In genomic region chr4:14201724-14202123, GRCm38 (mm10) we compare ENCODE assay signal across 10 mouse cellular contexts.
"Had no signal": no experiment of that assay in that cellular context is flagged by ENCODE, and none has a peak within 500 bp of the region (broad histone marks: within the 10 kb centered on the region; RNA-seq: fewer than 3 reads in every experiment).

No protein-coding gene starts in this region.

- DNase-seq: kidney, postnatal 36 days; lung, adult 18-20 months; right cerebral cortex, adult 18-20 months; right cerebral cortex, postnatal 25 days; thymus, postnatal 4 days had no signal

- ATAC-seq: midbrain, embryonic 13.5 days had no signal

- H3K9me3 ChIP-seq: limb, embryonic 13.5 days; midbrain, embryonic 13.5 days had no signal

- H3K27ac ChIP-seq: kidney, postnatal 0 days; limb, embryonic 13.5 days; liver, embryonic 14.5 days; midbrain, embryonic 13.5 days; stomach, postnatal 0 days had no signal

- H3K4me2 ChIP-seq: limb, embryonic 13.5 days; midbrain, embryonic 13.5 days had no signal

- H3K27me3 ChIP-seq: limb, embryonic 13.5 days; midbrain, embryonic 13.5 days had no signal

- H3K4me3 ChIP-seq: limb, embryonic 13.5 days; midbrain, embryonic 13.5 days had no signal

- H3K9ac ChIP-seq: limb, embryonic 13.5 days; liver, embryonic 14.5 days; midbrain, embryonic 13.5 days had no signal

- H3K36me3 ChIP-seq: limb, embryonic 13.5 days; midbrain, embryonic 13.5 days had no signal
